Mouse (Mus musculus): ENCODE measurements around the gene H2afb3. TPM values are rescaled to one million over a fixed set of nuclear protein-coding genes. Genes with fewer than 3 reads are reported as not detected.

The H2afb3 gene
- polyA plus RNA-seq, 2 experiments = not detected

DNA sequence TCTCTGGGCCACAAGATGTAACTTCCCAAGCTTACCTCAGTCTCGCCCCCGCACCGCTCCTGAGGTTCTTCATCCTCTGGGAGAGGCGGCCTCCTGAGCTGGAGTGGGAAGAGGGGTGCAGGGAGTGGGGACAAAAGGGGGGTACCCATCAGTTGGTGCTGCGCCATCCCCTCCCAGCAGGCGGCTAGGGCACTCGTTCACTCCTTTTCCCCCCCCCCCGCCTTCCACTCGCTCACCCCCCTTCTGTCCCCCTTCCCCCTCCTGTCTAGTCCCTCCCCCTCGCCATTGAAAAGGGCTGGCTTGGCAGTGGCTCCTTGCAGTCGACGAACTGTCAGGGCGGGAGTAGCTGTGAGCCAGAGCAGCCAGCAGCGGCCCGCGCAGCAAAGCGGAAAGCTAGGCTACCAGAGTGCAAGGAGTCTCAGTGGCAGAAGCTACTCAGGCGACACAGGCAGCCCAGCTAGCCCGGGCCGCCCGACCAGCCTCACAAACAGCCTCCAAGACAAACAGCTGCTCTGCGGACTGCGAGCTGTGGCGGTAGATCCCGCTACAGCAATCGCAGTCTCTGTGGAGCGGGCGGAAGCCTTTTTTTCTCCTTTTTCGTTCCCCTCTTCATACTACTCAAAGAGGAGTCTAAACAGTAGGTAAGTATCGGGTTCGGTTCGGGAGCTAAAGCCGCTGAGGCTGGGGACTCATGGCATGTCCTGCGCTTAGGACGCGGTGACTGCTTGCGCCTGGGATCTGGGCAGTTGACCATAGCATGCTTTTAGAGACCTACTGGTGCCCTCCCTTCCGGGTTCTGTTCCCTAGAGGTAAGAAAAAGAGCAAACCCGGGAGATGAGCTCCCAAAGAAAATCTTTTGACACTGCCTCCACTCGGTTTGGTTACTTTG, 22.6 kb downstream of the H2afb3 start, which contains the start of gene Pcdh11x:
Gene Pcdh11x (plus strand): TSS at position 249 of the 889 bp plus-strand sequence.
- DNase-seq (ENCODE audit: low read depth in 3 of 3, low spot score in 3 of 3) (no peak), ATAC-seq (ENCODE audit: insufficient read depth) (no peak)
- WGBS (ENCODE audit: insufficient replicate concordance) = 7% methylated on average over 37 of the region's 40 CpGs
- Histone ChIP-seq H3K36me3 (replicated peaks; ENCODE audit: control insufficient read depth, insufficient read depth, low read depth) (no peaks in the 10 kb centered on the region), H3K9ac (replicated peaks) (no peak within 1 kb of the TSS), H3K4me2 (ENCODE audit: low read depth) (no peak within 1 kb of the TSS), H3K4me1 (replicated peaks; ENCODE audit: control insufficient read depth in 2 of 2, insufficient read depth in 2 of 2, low read length in 1 of 2) (no peaks in the 10 kb centered on the region), H3K27ac (no peak within 1 kb of the TSS), H3K27me3 (ENCODE audit: control insufficient read depth, insufficient read depth, low read length) (peaks cover 8% of the 10 kb centered on the region), H3K4me3 (ENCODE audit: insufficient read depth in 1 of 2, low read depth in 2 of 2, low read length in 2 of 2) (peak within 1 kb of the TSS in 1 of 2 experiments; percentile 6; a peak in 1 of 4 replicates), H3K9me3 (ENCODE audit: control insufficient read depth, low read length) (no peaks in the 10 kb centered on the region)
- TF ChIP-seq CTCF (IDR thresholded peaks at IDR 0.05; ENCODE audit: low read depth) = no peak
- TF ChIP-seq EP300 (IDR thresholded peaks at IDR 0.05; ENCODE audit: low read depth) = no peak

DNA sequence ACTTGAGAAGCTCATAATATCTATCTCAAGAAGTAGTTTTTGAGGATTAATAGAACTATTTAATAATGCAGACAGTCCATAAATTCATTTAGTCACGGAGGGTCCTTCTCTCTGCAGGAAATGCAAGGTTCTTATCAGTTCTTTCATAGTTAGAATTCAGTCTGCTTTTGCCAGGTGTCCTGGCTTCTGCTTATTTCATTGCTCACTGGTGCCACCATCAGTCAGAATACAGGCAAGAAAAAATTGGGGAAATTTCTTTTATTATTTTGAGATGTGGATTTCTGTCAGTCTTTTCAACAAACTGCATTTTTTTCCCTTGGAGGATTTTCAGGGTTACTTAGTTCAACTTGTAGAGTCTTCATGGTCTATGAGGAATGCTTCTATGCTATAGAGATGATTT, 25.4 kb downstream of the H2afb3 start:
- no peak for ATAC-seq (ENCODE audit: insufficient read depth)
- no peak overlapping the region for H3K27ac ChIP-seq
- H3K27me3 ChIP-seq (ENCODE audit: control insufficient read depth, insufficient read depth, low read length) = peaks cover 8% of the 10 kb centered on the region
- no peak overlapping the region for H3K4me2 ChIP-seq (ENCODE audit: low read depth)
- WGBS (ENCODE audit: insufficient replicate concordance) = 4% methylated on average over 1 of the region's 1 CpGs
- no peaks in the 10 kb centered on the region for H3K4me1 ChIP-seq (replicated peaks; ENCODE audit: control insufficient read depth in 2 of 2, insufficient read depth in 2 of 2, low read length in 1 of 2)
- no peak for DNase-seq (ENCODE audit: low read depth in 3 of 3, low spot score in 3 of 3)
- H3K9me3 ChIP-seq (ENCODE audit: control insufficient read depth, low read length) = no peaks in the 10 kb centered on the region
- TF ChIP-seq CTCF (IDR thresholded peaks at IDR 0.05; ENCODE audit: low read depth) (no peak), EP300 (IDR thresholded peaks at IDR 0.05; ENCODE audit: low read depth) (no peak)
- no peak overlapping the region for H3K9ac ChIP-seq (replicated peaks)
- no peaks in the 10 kb centered on the region for H3K36me3 ChIP-seq (replicated peaks; ENCODE audit: control insufficient read depth, insufficient read depth, low read depth)
- no peak overlapping the region for H3K4me3 ChIP-seq (ENCODE audit: insufficient read depth in 1 of 2, low read depth in 2 of 2, low read length in 2 of 2)

DNA sequence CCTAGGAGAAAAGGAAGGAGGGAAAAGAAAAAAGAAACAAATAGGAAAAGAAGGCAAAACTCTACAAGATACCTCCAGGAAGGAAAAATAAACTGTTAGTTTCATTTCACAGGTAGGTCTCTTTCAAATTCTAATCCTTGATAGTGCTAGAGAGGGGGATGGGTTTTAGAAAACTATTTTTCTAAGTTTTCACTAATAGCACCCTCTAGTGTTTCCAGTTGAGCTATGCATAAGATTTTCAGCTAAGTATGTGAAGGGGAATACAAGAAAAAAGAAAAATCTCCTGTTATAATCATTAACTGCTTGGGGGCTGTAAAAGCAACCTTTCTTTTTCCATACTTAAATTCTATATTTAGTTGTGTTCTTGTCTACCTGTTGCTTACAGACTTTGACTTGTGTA, 27.4 kb downstream of the H2afb3 start:
- Histone ChIP-seq H3K9ac (replicated peaks) (no peak overlapping the region), H3K9me3 (ENCODE audit: control insufficient read depth, low read length) (no peaks in the 10 kb centered on the region), H3K4me1 (replicated peaks; ENCODE audit: control insufficient read depth in 2 of 2, insufficient read depth in 2 of 2, low read length in 1 of 2) (no peaks in the 10 kb centered on the region), H3K4me3 (ENCODE audit: insufficient read depth in 1 of 2, low read depth in 2 of 2, low read length in 2 of 2) (no peak overlapping the region), H3K27me3 (ENCODE audit: control insufficient read depth, insufficient read depth, low read length) (peaks cover 5% of the 10 kb centered on the region), H3K4me2 (ENCODE audit: low read depth) (no peak overlapping the region), H3K27ac (no peak overlapping the region), H3K36me3 (replicated peaks; ENCODE audit: control insufficient read depth, insufficient read depth, low read depth) (no peaks in the 10 kb centered on the region)
- no peak for ATAC-seq (ENCODE audit: insufficient read depth)
- TF ChIP-seq EP300 (IDR thresholded peaks at IDR 0.05; ENCODE audit: low read depth) (no peak), CTCF (IDR thresholded peaks at IDR 0.05; ENCODE audit: low read depth) (no peak)
- DNase-seq (ENCODE audit: low read depth in 3 of 3, low spot score in 3 of 3) = no peak

Other genes with a start within 250 kb of the H2afb3 start
- gene Pcdh11x, start 22.8 kb downstream of the H2afb3 start, polyA plus RNA-seq (2012; rRNA removed) = 0.04 TPM in 2 replicates
- gene Pcdh11x, start 22.8 kb downstream of the H2afb3 start, polyA plus RNA-seq (2014; fragmentation: Nextera tagmentation; extraction: Ambion mirVana) = 0.03 TPM in 1 of 2 replicates, not detected in the other